Mouse (Mus musculus) myocyte (in vitro differentiated cells): Measurements from ENCODE around the gene Mrtfa.

Source experiments
- CEBPB ChIP-seq: IDR thresholded peaks from 2 replicates; pipeline ENCODE4 v1.6.1; 2011; ENCODE audit warnings: mild to moderate bottlenecking, moderate library complexity; ENCODE audit not compliant: poor library complexity, insufficient read depth, severe bottlenecking
- E2F4 ChIP-seq: IDR thresholded peaks from one replicate; pipeline ENCODE4 v1.6.1; 2011; ENCODE audit warnings: mild to moderate bottlenecking, control low read depth, moderate library complexity; ENCODE audit not compliant: insufficient read depth
- MAX ChIP-seq: IDR thresholded peaks from one replicate; pipeline ENCODE4 v1.6.1; 2011; ENCODE audit warnings: low read depth, mild to moderate bottlenecking, control low read depth
- MYOD1 ChIP-seq, 3 experiments: IDR thresholded peaks; one replicate each; pipeline ENCODE4 v1.6.1; 2011; ENCODE audit warnings: control low read depth in 2 of 3, low read depth in 2 of 3, mild to moderate bottlenecking in 2 of 3, moderate library complexity in 1 of 3; ENCODE audit not compliant: insufficient read length in 2 of 3, control insufficient read depth in 1 of 3
- POLR2A ChIP-seq: IDR thresholded peaks from one replicate; pipeline ENCODE4 v1.6.1; 2011; ENCODE audit warnings: low read depth, mild to moderate bottlenecking, control low read depth, moderate library complexity; ENCODE audit not compliant: insufficient read length
- POLR2AphosphoS2 ChIP-seq: IDR thresholded peaks from one replicate; pipeline ENCODE4 v1.6.1; 2011; ENCODE audit warnings: low read depth, control low read depth; ENCODE audit not compliant: insufficient read length
- REST ChIP-seq: IDR thresholded peaks from one replicate; pipeline ENCODE4 v1.6.1; 2011; ENCODE audit warnings: mild to moderate bottlenecking, control low read depth, moderate library complexity; ENCODE audit not compliant: insufficient read depth, insufficient read length
- SRF ChIP-seq: IDR thresholded peaks from one replicate; pipeline ENCODE4 v1.6.1; 2011; ENCODE audit warnings: low read depth; ENCODE audit not compliant: control insufficient read depth, insufficient read length
- TCF3 ChIP-seq: IDR thresholded peaks from one replicate; pipeline ENCODE4 v1.6.1; 2011; ENCODE audit warnings: low read depth, control low read depth; ENCODE audit not compliant: insufficient read length

DNA sequence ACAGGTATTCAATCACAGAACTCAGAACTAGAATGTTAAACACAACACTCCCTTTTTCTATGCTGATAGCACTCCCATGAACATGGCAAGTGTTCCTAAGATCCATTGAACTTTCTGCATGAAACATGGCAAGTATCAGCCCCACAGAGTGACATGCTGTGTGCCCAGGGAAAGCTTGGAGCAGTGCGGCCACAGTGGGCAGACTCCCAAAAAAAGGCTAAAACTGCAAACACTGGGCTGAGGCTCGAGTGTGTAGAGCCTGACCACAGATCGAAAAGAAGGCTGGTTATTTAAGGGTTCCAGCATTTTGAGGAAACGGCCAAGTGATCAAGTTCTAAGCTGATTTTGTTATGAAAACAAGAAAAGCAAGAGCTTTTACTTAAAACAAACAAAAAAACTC is 72.3 kb downstream of the Mrtfa start:
- TF ChIP-seq POLR2A (no peak), MYOD1 (IDR thresholded peaks at IDR 0.05; ENCODE audit: control insufficient read depth in 1 of 3, insufficient read length in 2 of 3, low read depth in 2 of 3) (no peak), MAX (no peak), E2F4 (no peak), POLR2AphosphoS2 (no peak), REST (no peak), CEBPB (no peak), SRF (no peak), TCF3 (no peak)
